Mouse (Mus musculus) forebrain, embryonic 10.5 days (tissue): ENCODE measurements at regions not wholly inside any gene's neighbourhood (a gene's known extent, or its start where the extent isn't known, plus 50 kb on each side); places are given as distances from the start of the nearest gene placed in this dataset.

Source experiments
- DNase-seq: peaks from one replicate; pipeline ENCODE4 v3.0.0-alpha.2; 2017; ENCODE audit warnings: low spot score; ENCODE audit errors: extremely low spot score
- H3K27ac ChIP-seq: fragments of 300-500 bp; sonication (generic); 2 replicates; pipeline ENCODE4 v1.5.1; 2016; ENCODE audit warnings: mild to moderate bottlenecking
- H3K27me3 ChIP-seq: fragments of 300-500 bp; sonication (generic); 2 replicates; pipeline ENCODE4 v1.6.1; 2016; ENCODE audit warnings: mild to moderate bottlenecking; ENCODE audit not compliant: poor library complexity, severe bottlenecking
- H3K36me3 ChIP-seq: fragments of 300-500 bp; sonication (generic); replicated peaks from 2 replicates; pipeline ENCODE4 v1.6.1; 2016; ENCODE audit warnings: mild to moderate bottlenecking, moderate library complexity
- H3K4me1 ChIP-seq: fragments of 300-500 bp; sonication (generic); 2 replicates; pipeline ENCODE4 v1.6.1; 2016
- H3K4me3 ChIP-seq: fragments of 300-500 bp; sonication (generic); 2 replicates; pipeline ENCODE4 v1.5.1; 2016; ENCODE audit warnings: mild to moderate bottlenecking, moderate library complexity
- H3K9me3 ChIP-seq: fragments of 300-500 bp; sonication (generic); 2 replicates; pipeline ENCODE4 v1.6.1; 2016; ENCODE audit warnings: mild to moderate bottlenecking, moderate library complexity
- WGBS: fragments of 180-500 bp; shearing (Covaris S2); methylation state at CpG from one replicate; pipeline ENCODE4 v1.1.7; 2016; 5-methylcytosine and 5-hydroxymethylcytosine counted together

DNA sequence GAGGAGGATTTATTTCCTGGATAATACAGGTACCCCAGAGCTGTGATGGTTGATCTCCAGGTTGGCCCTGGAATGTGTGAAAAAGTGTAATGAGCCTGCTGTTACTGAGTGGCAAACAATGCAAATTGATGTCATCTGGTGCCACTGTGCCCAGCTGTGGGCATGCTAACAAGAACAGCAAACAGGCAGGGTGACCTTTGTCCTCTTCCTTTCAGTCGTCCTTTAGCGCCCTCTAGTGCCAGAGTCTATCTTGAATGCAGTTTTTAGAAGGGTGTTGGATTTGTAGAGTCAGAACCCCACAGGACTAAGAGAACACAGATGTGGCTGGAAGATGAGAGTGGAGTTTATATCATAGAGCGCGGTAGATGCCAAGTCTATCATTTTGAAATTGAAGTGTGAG lies 164.3 kb downstream of the Sdhaf3 start:
- 28% methylated on average over 4 of the region's 4 CpGs for WGBS
- no peaks in the 10 kb centered on the region for H3K9me3 ChIP-seq
- H3K4me3 ChIP-seq: no peak overlapping the region
- peak; percentile 29 for DNase-seq
- H3K27me3 ChIP-seq: no peaks in the 10 kb centered on the region
- no peak overlapping the region for H3K27ac ChIP-seq
- H3K36me3 ChIP-seq: no peaks in the 10 kb centered on the region
- H3K4me1 ChIP-seq: no peaks in the 10 kb centered on the region

DNA sequence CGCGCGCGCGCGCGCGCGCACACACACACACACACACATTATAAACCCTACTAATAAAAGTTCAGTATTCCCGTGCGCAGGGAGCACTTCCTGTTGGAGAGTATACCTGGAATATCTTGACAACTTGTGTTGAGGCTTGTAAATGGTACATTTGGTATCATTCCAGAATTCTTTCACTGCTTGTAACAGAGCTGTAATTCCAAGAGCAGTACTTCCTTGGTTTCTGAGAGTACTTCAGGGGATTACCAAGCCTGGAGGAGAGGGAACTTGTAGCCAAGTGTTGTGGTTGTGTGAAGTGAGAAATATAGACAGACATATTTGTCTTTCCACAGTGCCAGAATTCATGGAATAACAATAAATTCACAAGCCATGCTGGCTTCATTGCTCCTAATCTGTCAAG lies 177.2 kb downstream of the Sdhaf3 start:
- DNase-seq: no peak
- Histone ChIP-seq H3K36me3 (no peaks in the 10 kb centered on the region), H3K27ac (no peak overlapping the region), H3K27me3 (no peaks in the 10 kb centered on the region), H3K4me3 (no peak overlapping the region), H3K4me1 (no peaks in the 10 kb centered on the region), H3K9me3 (no peaks in the 10 kb centered on the region)
- WGBS: 98% methylated on average over 9 of the region's 11 CpGs

DNA sequence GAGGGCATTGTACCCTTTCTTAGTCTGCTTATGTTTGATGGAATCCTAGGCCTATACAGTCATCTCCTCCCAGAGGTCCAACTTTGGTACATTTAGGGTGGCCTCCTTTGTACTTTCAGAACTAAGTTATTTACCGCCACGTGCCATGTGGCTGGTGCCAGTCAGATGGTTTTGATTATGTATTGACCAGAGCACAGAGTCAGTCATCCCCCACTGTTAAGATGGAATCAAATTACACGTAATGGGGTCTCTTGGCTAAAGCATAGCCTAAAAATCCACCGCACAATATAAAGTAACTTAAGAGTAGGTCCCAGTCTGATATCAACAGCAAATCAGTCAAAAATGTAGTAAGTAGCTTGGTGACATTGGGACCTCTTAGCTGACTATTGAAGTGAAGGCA lies 178.3 kb downstream of the Sdhaf3 start:
- Histone ChIP-seq H3K4me3 (no peak overlapping the region), H3K27ac (no peak overlapping the region), H3K27me3 (no peaks in the 10 kb centered on the region), H3K9me3 (no peaks in the 10 kb centered on the region), H3K4me1 (no peaks in the 10 kb centered on the region), H3K36me3 (no peaks in the 10 kb centered on the region)
- WGBS: 76% methylated on average over 4 of the region's 4 CpGs
- no peak for DNase-seq

DNA sequence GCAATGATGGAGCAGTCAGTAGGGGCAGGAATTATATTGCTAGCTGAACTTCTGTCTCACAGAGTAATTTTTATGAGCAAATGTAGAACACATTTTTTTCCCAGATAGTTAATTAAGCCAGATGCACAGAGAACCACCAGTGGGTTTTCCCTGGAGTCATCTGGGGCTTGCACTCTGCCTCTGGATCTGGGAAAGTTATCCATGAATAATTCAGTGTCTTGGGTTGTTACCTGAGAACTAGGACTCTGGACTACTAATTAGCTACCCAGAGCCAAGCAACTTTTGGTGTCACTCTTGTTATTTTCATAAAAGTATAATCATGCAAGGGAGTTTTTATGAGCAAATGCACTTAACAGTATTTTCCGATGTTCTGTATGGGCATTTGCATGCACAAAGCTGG lies 179.1 kb downstream of the Sdhaf3 start:
- Histone ChIP-seq H3K4me3 (no peak overlapping the region), H3K9me3 (no peaks in the 10 kb centered on the region), H3K27ac (no peak overlapping the region), H3K27me3 (no peaks in the 10 kb centered on the region), H3K4me1 (no peaks in the 10 kb centered on the region), H3K36me3 (no peaks in the 10 kb centered on the region)
- 93% methylated on average over 1 of the region's 1 CpGs for WGBS
- no peak for DNase-seq

DNA sequence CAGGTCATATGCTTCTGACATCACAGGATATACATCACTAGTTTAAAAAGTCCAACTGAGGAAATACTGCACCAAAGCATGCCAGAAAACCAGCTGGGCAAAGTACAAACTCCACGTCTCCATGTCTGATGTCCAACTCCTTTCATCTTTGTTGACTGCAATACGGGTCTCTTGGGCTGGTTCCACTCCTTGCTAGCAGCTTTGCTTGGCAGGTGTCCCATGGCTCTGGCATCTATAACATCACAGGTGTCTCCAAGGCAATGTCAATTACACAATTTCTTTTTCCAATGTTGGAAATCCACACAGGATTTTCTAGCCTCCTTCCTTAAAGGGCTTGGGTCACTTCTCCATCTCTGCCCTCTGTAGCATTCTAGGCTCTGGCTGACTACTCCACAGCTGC lies 225.9 kb downstream of the Sdhaf3 start:
- Histone ChIP-seq H3K9me3 (no peaks in the 10 kb centered on the region), H3K27me3 (no peaks in the 10 kb centered on the region), H3K4me3 (no peak overlapping the region), H3K4me1 (no peaks in the 10 kb centered on the region), H3K27ac (no peak overlapping the region), H3K36me3 (no peaks in the 10 kb centered on the region)
- no peak for DNase-seq
- WGBS: 87% methylated on average over 2 of the region's 2 CpGs

DNA sequence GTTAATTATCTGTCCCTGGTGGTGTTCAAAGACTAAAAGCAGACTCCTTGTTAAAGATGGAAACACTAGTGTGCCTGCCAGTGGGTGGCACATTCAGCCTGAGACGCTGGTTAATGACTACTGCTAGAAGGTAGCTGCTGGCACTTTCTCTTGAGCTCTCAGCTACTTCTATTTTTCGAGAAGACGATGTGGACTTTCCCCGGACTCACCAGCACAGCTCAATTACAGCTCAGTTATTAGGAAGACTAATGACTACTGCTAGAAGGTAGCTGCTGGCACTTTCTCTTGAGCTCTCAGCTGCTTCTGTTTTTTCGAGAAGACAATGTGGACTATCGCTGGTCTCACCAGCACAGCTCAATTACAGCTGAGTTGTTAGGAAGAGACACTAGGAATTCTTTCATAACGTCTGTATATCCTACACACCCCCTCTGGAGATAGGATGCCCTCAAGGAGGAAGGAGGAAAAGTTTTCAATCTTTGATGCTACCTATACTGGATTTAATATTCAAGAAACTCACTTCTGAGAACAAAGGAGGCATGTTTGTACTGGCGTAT lies 243.3 kb downstream of the Sdhaf3 start:
- Histone ChIP-seq H3K36me3 (no peaks in the 10 kb centered on the region), H3K27me3 (no peaks in the 10 kb centered on the region), H3K4me1 (no peaks in the 10 kb centered on the region), H3K9me3 (no peaks in the 10 kb centered on the region), H3K27ac (no peak overlapping the region), H3K4me3 (no peak overlapping the region)
- DNase-seq: no peak
- WGBS: 65% methylated on average over 8 of the region's 8 CpGs

DNA sequence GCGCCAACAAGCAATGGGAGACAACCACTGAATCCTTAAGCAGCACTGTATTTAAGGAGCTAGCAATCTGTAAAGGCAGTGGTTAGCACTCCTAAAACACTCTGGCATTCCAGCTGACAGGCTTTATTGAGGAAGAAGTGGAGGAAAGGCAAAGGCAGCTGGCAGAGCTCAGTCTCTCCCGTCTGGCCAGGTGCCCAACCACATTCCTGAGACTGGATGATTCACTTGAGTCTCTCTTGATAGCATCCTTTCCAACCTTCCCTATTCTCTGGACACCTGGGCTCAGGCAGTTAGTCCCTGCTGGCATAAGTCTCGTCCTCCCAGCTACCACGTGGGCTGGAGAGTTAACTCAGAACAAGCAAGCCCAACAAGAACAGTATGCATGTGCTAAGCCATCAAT lies 260.1 kb downstream of the Sdhaf3 start:
- no peaks in the 10 kb centered on the region for H3K4me1 ChIP-seq
- DNase-seq: no peak

DNA sequence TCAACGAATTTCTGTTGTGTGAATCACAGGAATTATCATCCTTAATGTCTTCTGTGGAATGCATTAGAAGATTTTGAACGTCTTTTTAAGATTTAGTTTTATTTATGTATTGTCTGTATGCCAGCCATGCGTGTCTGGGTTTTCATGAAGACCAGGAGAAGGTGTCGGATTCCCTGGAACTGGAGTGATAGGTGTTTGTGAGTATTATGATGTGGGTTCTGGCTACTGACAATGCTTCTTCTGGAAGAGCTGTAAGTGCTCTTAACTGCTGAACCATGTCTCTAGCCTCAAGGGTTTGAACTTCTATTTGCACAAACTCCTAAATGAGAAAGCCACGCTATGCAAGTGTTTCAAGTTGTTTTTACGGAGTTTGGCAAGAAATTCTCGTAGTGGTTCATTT lies 296.5 kb downstream of the Sdhaf3 start:
- H3K4me3 ChIP-seq: no peak overlapping the region
- H3K4me1 ChIP-seq: no peaks in the 10 kb centered on the region
- H3K27me3 ChIP-seq: no peaks in the 10 kb centered on the region
- 80% methylated on average over 7 of the region's 7 CpGs for WGBS
- no peak for DNase-seq
- H3K27ac ChIP-seq: no peak overlapping the region
- H3K9me3 ChIP-seq: no peaks in the 10 kb centered on the region
- H3K36me3 ChIP-seq: no peaks in the 10 kb centered on the region

More for the DNA sequence above, 260.1 kb downstream of the Sdhaf3 start:
- Histone ChIP-seq H3K27ac (no peak overlapping the region), H3K27me3 (no peaks in the 10 kb centered on the region), H3K9me3 (no peaks in the 10 kb centered on the region), H3K36me3 (no peaks in the 10 kb centered on the region), H3K4me3 (no peak overlapping the region)
- 79% methylated on average over 4 of the region's 4 CpGs for WGBS

DNA sequence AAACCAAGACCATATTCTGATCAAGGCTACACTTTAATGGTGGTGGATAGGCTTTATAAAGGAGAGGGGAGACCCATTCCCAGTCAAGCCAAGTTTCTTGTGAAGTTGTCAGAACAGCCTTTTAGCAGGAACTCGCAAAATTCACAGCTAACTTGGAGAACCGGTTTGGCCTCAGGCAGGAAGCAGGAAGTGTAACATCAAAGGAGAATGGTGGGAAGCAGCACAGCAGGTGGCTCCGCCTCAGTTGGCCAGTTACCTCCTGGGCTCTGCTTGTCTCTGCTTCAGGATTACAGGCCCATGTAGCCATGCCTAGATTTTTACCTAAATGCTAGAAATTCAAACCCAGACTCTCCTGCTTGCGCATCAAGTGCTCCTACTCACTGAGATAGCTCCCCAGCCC lies 277.2 kb upstream of the Tac1 start:
- H3K4me3 ChIP-seq: no peak overlapping the region
- H3K9me3 ChIP-seq: no peaks in the 10 kb centered on the region
- no peak overlapping the region for H3K27ac ChIP-seq
- no peak for DNase-seq
- no peaks in the 10 kb centered on the region for H3K4me1 ChIP-seq
- no peaks in the 10 kb centered on the region for H3K27me3 ChIP-seq
- WGBS: 48% methylated on average over 4 of the region's 4 CpGs
- H3K36me3 ChIP-seq: no peaks in the 10 kb centered on the region

DNA sequence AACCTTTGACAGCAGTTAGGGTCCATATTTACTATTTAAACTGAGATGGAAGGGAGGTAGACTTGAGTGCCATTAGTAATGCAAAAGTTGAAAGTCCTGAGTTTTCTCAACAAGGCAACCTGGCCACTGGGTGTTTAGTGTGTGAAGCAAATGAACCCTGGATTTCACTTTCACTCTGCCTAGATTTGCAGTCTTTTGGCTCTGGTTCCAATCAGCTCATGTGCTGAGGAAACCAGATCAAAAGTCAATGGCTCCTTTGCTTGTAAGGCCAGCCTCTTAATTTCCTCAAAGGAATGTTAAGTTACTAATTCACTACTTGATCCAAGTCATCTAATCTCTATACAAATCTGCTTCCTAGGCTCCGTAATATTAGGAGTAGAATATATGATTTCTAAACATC lies 247.7 kb upstream of the Tac1 start:
- WGBS: 93% methylated on average over 1 of the region's 1 CpGs
- no peaks in the 10 kb centered on the region for H3K27me3 ChIP-seq
- H3K27ac ChIP-seq: no peak overlapping the region
- H3K36me3 ChIP-seq: no peaks in the 10 kb centered on the region
- no peak overlapping the region for H3K4me3 ChIP-seq
- H3K9me3 ChIP-seq: no peaks in the 10 kb centered on the region
- DNase-seq: no peak
- no peaks in the 10 kb centered on the region for H3K4me1 ChIP-seq

DNA sequence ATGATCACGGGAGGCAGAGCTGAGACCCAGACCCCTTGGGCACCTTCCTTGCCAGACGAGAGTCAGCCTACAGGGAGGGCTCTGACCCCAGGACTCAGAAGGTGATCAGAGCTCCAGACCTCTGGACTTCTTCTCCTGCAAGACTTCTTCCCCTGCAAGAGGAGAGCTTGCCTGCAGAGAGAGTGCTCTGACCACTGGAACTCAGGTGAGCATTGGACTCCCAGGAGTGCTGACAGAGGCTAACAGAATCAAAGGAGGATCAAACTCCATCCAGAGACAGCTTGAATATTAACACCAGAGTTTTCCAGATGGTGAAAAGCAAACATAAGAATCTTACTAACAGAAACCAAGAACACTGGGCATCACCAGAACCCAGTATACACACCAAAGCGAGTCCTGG lies 241.2 kb upstream of the Tac1 start:
- H3K4me1 ChIP-seq: no peaks in the 10 kb centered on the region
- no peak overlapping the region for H3K27ac ChIP-seq
- WGBS: 81% methylated on average over 3 of the region's 3 CpGs
- DNase-seq: no peak
- no peaks in the 10 kb centered on the region for H3K27me3 ChIP-seq
- H3K36me3 ChIP-seq: no peaks in the 10 kb centered on the region
- H3K9me3 ChIP-seq: no peaks in the 10 kb centered on the region
- no peak overlapping the region for H3K4me3 ChIP-seq

DNA sequence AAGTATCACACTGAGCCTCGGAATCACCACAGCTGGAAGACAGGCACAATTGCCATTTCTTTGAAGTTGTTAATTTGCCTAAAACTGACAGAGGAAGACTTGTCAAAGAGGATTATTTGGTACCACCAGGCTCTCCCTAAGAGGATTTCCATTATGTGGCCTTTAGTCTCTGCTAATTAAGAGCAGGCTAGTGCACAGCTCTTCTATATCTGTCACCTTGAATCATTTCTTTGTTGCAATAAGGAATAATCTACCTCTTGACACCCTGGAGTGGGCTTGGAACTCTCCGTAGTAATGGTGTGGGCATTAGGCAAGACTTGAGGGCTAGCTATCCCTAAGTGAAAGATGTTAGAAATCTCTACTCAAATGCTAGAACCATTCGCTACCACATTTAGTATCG lies 227.7 kb upstream of the Tac1 start:
- Histone ChIP-seq H3K36me3 (no peaks in the 10 kb centered on the region), H3K27me3 (peaks cover 5% of the 10 kb centered on the region; the same call in 1 of the 2 replicates), H3K9me3 (no peaks in the 10 kb centered on the region), H3K27ac (no peak overlapping the region), H3K4me1 (peaks cover 17% of the 10 kb centered on the region), H3K4me3 (no peak overlapping the region)
- 28% methylated on average over 4 of the region's 4 CpGs for WGBS
- DNase-seq: no peak

DNA sequence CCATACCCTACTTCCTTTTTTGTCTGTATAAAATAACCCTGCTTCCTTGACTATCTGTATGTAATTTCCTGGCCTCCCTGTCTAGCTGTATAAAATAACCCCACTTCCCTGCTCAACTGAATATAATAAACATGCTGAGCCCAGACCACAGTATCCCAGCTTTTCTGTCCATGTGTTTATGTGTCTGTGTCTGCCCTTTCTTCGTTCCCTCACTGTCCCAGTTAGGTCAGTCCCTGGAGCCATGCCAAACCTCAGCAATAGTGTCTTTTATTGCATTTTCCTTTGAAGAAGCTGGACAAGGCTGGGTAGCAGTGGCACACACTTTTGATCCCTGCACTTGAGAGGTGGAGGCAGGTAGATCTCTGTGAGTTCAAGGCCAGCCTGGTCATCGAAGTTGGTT lies 198.0 kb upstream of the Tac1 start:
- Histone ChIP-seq H3K4me1 (no peaks in the 10 kb centered on the region), H3K27me3 (no peaks in the 10 kb centered on the region), H3K9me3 (no peaks in the 10 kb centered on the region), H3K27ac (no peak overlapping the region), H3K36me3 (no peaks in the 10 kb centered on the region), H3K4me3 (no peak overlapping the region)
- no peak for DNase-seq
- 82% methylated on average over 2 of the region's 2 CpGs for WGBS

DNA sequence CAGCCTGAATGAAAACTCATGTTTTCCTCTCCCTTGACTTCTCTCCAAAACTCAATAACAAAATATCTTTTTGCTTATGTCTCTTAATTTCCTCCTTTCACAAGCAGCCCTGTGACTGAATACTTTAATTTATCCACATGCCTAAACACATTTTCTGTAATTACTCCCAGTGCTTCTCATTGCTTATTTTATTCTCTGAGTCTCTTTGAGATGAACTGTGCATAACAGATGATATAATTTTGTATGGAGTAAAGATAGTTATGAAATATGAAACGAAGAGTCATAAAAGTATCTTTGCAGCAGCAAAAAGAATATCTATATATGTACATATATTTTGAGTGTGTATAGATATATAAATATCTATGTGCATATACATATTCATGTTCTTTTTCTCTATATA lies 187.5 kb upstream of the Tac1 start:
- Histone ChIP-seq H3K4me3 (no peak overlapping the region), H3K4me1 (no peaks in the 10 kb centered on the region), H3K9me3 (no peaks in the 10 kb centered on the region), H3K27ac (no peak overlapping the region), H3K27me3 (no peaks in the 10 kb centered on the region), H3K36me3 (no peaks in the 10 kb centered on the region)
- no peak for DNase-seq
- 83% methylated on average over 1 of the region's 1 CpGs for WGBS
